Mouse (Mus musculus): ENCODE results near the gene Zmat5. TPM values are rescaled to one million over a fixed set of nuclear protein-coding genes. Genes with fewer than 3 reads are reported as not detected.

Zmat5 gene
- total RNA-seq, 1 experiment, result 32.3 TPM

- Histone ChIP-seq H3K9ac (ENCODE audit: insufficient read depth, low read depth, low read length, poor library complexity, severe bottlenecking) (no peak overlapping the region), H3K27ac (ENCODE audit: insufficient read depth, low read depth, low read length, poor library complexity, severe bottlenecking) (no peak overlapping the region), H3K4me1 (ENCODE audit: control insufficient read depth in 2 of 2, insufficient read depth in 2 of 2, low read length in 2 of 2, poor library complexity in 1 of 2) (peaks cover 0 to 36% of the 10 kb centered on the region in 2 experiments; a peak in 3 of 4 replicates), H3K36me3 (ENCODE audit: control insufficient read depth, insufficient read depth, low read length, poor library complexity, severe bottlenecking) (no peaks in the 10 kb centered on the region), H3K4me3 (ENCODE audit: insufficient read depth in 1 of 2, low read depth in 1 of 2, low read length in 2 of 2, poor library complexity in 1 of 2, severe bottlenecking in 1 of 2) (no peak overlapping the region), H3K9me3 (ENCODE audit: control insufficient read depth, insufficient read depth, low read depth, low read length) (no peaks in the 10 kb centered on the region)
- no peak for DNase-seq (ENCODE audit: low read depth, low spot score)
- TF ChIP-seq ZC3H11A (IDR thresholded peaks at IDR 0.05; ENCODE audit: borderline replicate concordance, low read depth, low read length) (no peak), CHD2 (IDR thresholded peaks at IDR 0.05; ENCODE audit: low read depth, low read length) (no peak), MAFK (IDR thresholded peaks at IDR 0.05; ENCODE audit: insufficient read depth, low read depth, low read length) (no peak), HCFC1 (IDR thresholded peaks at IDR 0.05; ENCODE audit: borderline replicate concordance, insufficient read depth, low read length) (no peak), ZNF384 (IDR thresholded peaks at IDR 0.05; ENCODE audit: low read depth, low read length) (no peak)
- in situ Hi-C loops (cut with MboI; ENCODE audit: low sequenced_read_pairs in 2 of 2, unreplicated experiment in 2 of 2), result no loop called here
Measured at GRCm38 (mm10) chr11:4734179-4734578, 29.7 kb downstream of the Zmat5 start.

GRCm38 (mm10) chr11:4736355-4736754 lies 31.9 kb downstream of the Zmat5 start:
- peaks cover 0 to 34% of the 10 kb centered on the region in 2 experiments; a peak in 3 of 4 replicates for H3K4me1 ChIP-seq (ENCODE audit: control insufficient read depth in 2 of 2, insufficient read depth in 2 of 2, low read length in 2 of 2, poor library complexity in 1 of 2)
- in situ Hi-C loops (cut with MboI; ENCODE audit: low sequenced_read_pairs in 2 of 2, unreplicated experiment in 2 of 2), result no loop called here
- no peaks in the 10 kb centered on the region for H3K9me3 ChIP-seq (ENCODE audit: control insufficient read depth, insufficient read depth, low read depth, low read length)
- H3K9ac ChIP-seq (ENCODE audit: insufficient read depth, low read depth, low read length, poor library complexity, severe bottlenecking), result no peak overlapping the region; the same call in 1 of the 2 replicates
- H3K27ac ChIP-seq (ENCODE audit: insufficient read depth, low read depth, low read length, poor library complexity, severe bottlenecking), result no peak overlapping the region
- no peak overlapping the region for H3K4me3 ChIP-seq (ENCODE audit: insufficient read depth in 1 of 2, low read depth in 1 of 2, low read length in 2 of 2, poor library complexity in 1 of 2, severe bottlenecking in 1 of 2)
- no peak for TF ChIP-seq ZNF384 (IDR thresholded peaks at IDR 0.05; ENCODE audit: low read depth, low read length)
- TF ChIP-seq ZC3H11A (IDR thresholded peaks at IDR 0.05; ENCODE audit: borderline replicate concordance, low read depth, low read length), result no peak
- no peak for TF ChIP-seq HCFC1 (IDR thresholded peaks at IDR 0.05; ENCODE audit: borderline replicate concordance, insufficient read depth, low read length)
- TF ChIP-seq MAFK (IDR thresholded peaks at IDR 0.05; ENCODE audit: insufficient read depth, low read depth, low read length), result no peak
- TF ChIP-seq CHD2 (IDR thresholded peaks at IDR 0.05; ENCODE audit: low read depth, low read length), result no peak
- DNase-seq (ENCODE audit: low read depth, low spot score), result no peak
- no peaks in the 10 kb centered on the region for H3K36me3 ChIP-seq (ENCODE audit: control insufficient read depth, insufficient read depth, low read length, poor library complexity, severe bottlenecking)

DNA sequence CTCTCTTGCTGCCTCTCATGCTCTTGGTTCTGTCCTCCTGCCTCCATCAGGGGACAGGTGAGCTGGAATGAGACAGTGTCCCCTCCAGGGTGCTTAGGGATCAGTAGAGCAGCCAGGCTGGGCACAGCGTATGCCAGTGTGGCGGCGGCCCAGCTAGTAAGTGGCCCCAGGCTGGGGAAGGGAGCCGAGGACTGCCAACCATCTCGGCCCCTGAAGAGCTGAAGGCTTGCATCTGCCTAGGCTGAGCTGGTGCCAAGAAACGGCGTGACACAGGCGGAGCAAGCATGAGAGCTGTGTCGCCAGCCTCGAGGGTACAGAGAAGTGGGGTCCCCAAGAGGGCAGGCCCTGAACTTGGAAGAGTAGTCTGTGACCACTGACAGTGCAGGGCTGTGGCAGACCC lies 33.2 kb downstream of the Zmat5 start:
- peak overlapping the region; percentile 38 for H3K9ac ChIP-seq (ENCODE audit: insufficient read depth, low read depth, low read length, poor library complexity, severe bottlenecking)
- DNase-seq (ENCODE audit: low read depth, low spot score), result no peak
- H3K36me3 ChIP-seq (ENCODE audit: control insufficient read depth, insufficient read depth, low read length, poor library complexity, severe bottlenecking), result no peaks in the 10 kb centered on the region
- no peak overlapping the region for H3K27ac ChIP-seq (ENCODE audit: insufficient read depth, low read depth, low read length, poor library complexity, severe bottlenecking)
- no peaks in the 10 kb centered on the region for H3K9me3 ChIP-seq (ENCODE audit: control insufficient read depth, insufficient read depth, low read depth, low read length)
- peak overlapping the region; percentile 0 to 26; a peak in 2 of 4 replicates for H3K4me3 ChIP-seq (ENCODE audit: insufficient read depth in 1 of 2, low read depth in 1 of 2, low read length in 2 of 2, poor library complexity in 1 of 2, severe bottlenecking in 1 of 2)
- in situ Hi-C loops (cut with MboI; ENCODE audit: low sequenced_read_pairs in 2 of 2, unreplicated experiment in 2 of 2), result no loop called here
- TF ChIP-seq CHD2 (IDR thresholded peaks at IDR 0.05; ENCODE audit: low read depth, low read length) (no peak), ZNF384 (IDR thresholded peaks at IDR 0.05; ENCODE audit: low read depth, low read length) (no peak), ZC3H11A (IDR thresholded peaks at IDR 0.05; ENCODE audit: borderline replicate concordance, low read depth, low read length) (no peak), HCFC1 (IDR thresholded peaks at IDR 0.05; ENCODE audit: borderline replicate concordance, insufficient read depth, low read length) (no peak), MAFK (IDR thresholded peaks at IDR 0.05; ENCODE audit: insufficient read depth, low read depth, low read length) (no peak)
- H3K4me1 ChIP-seq (ENCODE audit: control insufficient read depth in 2 of 2, insufficient read depth in 2 of 2, low read length in 2 of 2, poor library complexity in 1 of 2), result peaks cover 0 to 34% of the 10 kb centered on the region in 2 experiments; a peak in 3 of 4 replicates

- in situ Hi-C loops (cut with MboI; ENCODE audit: low sequenced_read_pairs in 2 of 2, unreplicated experiment in 2 of 2), result no loop called here
Measured at GRCm38 (mm10) chr11:4738719-4739118, 34.2 kb downstream of the Zmat5 start.

More at GRCm38 (mm10) chr11:4738719-4739118, 34.2 kb downstream of the Zmat5 start:
- Histone ChIP-seq H3K4me1 (ENCODE audit: control insufficient read depth in 2 of 2, insufficient read depth in 2 of 2, low read length in 2 of 2, poor library complexity in 1 of 2) (peaks cover 0 to 34% of the 10 kb centered on the region in 2 experiments; a peak in 3 of 4 replicates), H3K27ac (ENCODE audit: insufficient read depth, low read depth, low read length, poor library complexity, severe bottlenecking) (no peak overlapping the region), H3K4me3 (ENCODE audit: insufficient read depth in 1 of 2, low read depth in 1 of 2, low read length in 2 of 2, poor library complexity in 1 of 2, severe bottlenecking in 1 of 2) (peak overlapping the region; percentile 32 to 40; a peak in 2 of 4 replicates), H3K9me3 (ENCODE audit: control insufficient read depth, insufficient read depth, low read depth, low read length) (no peaks in the 10 kb centered on the region), H3K36me3 (ENCODE audit: control insufficient read depth, insufficient read depth, low read length, poor library complexity, severe bottlenecking) (no peaks in the 10 kb centered on the region), H3K9ac (ENCODE audit: insufficient read depth, low read depth, low read length, poor library complexity, severe bottlenecking) (no peak overlapping the region)
- DNase-seq (ENCODE audit: low read depth, low spot score), result no peak
- TF ChIP-seq ZNF384 (IDR thresholded peaks at IDR 0.05; ENCODE audit: low read depth, low read length) (no peak), CHD2 (IDR thresholded peaks at IDR 0.05; ENCODE audit: low read depth, low read length) (no peak), ZC3H11A (IDR thresholded peaks at IDR 0.05; ENCODE audit: borderline replicate concordance, low read depth, low read length) (no peak), MAFK (IDR thresholded peaks at IDR 0.05; ENCODE audit: insufficient read depth, low read depth, low read length) (no peak), HCFC1 (IDR thresholded peaks at IDR 0.05; ENCODE audit: borderline replicate concordance, insufficient read depth, low read length) (no peak)
